Mouse (Mus musculus): ENCODE data around the gene Tbca. TPM values are rescaled to one million over a fixed set of nuclear protein-coding genes. Genes with fewer than 3 reads are reported as not detected.

Gene Tbca
- polyA plus RNA-seq, 1 experiment from 2014 or later: 210 TPM

- Histone ChIP-seq H3K9me3 (ENCODE audit: control insufficient read depth, low read length) (no peaks in the 10 kb centered on the region), H3K4me2 (ENCODE audit: low read depth) (no peak overlapping the region), H3K27ac (ENCODE audit: low read depth, low read length) (no peak overlapping the region), H3K27me3 (ENCODE audit: control insufficient read depth, insufficient read depth, low read length) (no peaks in the 10 kb centered on the region), H3K36me3 (ENCODE audit: control insufficient read depth, insufficient read depth, low read length) (no peaks in the 10 kb centered on the region), H3K4me3 (ENCODE audit: low read depth, low read length) (no peak overlapping the region), H3K9ac (ENCODE audit: low read length) (no peak overlapping the region), H3K4me1 (ENCODE audit: control insufficient read depth, insufficient read depth, low read length) (peaks cover 7% of the 10 kb centered on the region; the same call in 1 of the 2 replicates)
- WGBS: 31% methylated on average over 9 of the region's 9 CpGs
- ATAC-seq (ENCODE audit: insufficient read depth, low FRiP score, low TSS enrichment): no peak
- DNase-seq (ENCODE audit: low spot score): no peak
Observed at GRCm38 (mm10) chr13:94806315-94807179, 17.8 kb downstream of the Tbca start.

GRCm38 (mm10) chr13:94808596-94808995, 19.9 kb downstream of the Tbca start:
- Histone ChIP-seq H3K36me3 (ENCODE audit: control insufficient read depth, insufficient read depth, low read length) (no peaks in the 10 kb centered on the region), H3K9ac (ENCODE audit: low read length) (no peak overlapping the region), H3K4me3 (ENCODE audit: low read depth, low read length) (no peak overlapping the region), H3K4me1 (ENCODE audit: control insufficient read depth, insufficient read depth, low read length) (peaks cover 7% of the 10 kb centered on the region; the same call in 1 of the 2 replicates), H3K27ac (ENCODE audit: low read depth, low read length) (no peak overlapping the region), H3K4me2 (ENCODE audit: low read depth) (no peak overlapping the region), H3K9me3 (ENCODE audit: control insufficient read depth, low read length) (no peaks in the 10 kb centered on the region), H3K27me3 (ENCODE audit: control insufficient read depth, insufficient read depth, low read length) (no peaks in the 10 kb centered on the region)
- ATAC-seq (ENCODE audit: insufficient read depth, low FRiP score, low TSS enrichment) (no peak), DNase-seq (ENCODE audit: low spot score) (no peak)

GRCm38 (mm10) chr13:94809724-94810123, 21.0 kb downstream of the Tbca start:
- Histone ChIP-seq H3K4me3 (ENCODE audit: low read depth, low read length) (no peak overlapping the region), H3K4me2 (ENCODE audit: low read depth) (no peak overlapping the region), H3K9ac (ENCODE audit: low read length) (no peak overlapping the region), H3K9me3 (ENCODE audit: control insufficient read depth, low read length) (no peaks in the 10 kb centered on the region), H3K27me3 (ENCODE audit: control insufficient read depth, insufficient read depth, low read length) (no peaks in the 10 kb centered on the region), H3K27ac (ENCODE audit: low read depth, low read length) (no peak overlapping the region), H3K4me1 (ENCODE audit: control insufficient read depth, insufficient read depth, low read length) (peaks cover 7% of the 10 kb centered on the region; the same call in 1 of the 2 replicates), H3K36me3 (ENCODE audit: control insufficient read depth, insufficient read depth, low read length) (no peaks in the 10 kb centered on the region)
- no peak for ATAC-seq (ENCODE audit: insufficient read depth, low FRiP score, low TSS enrichment)
- 73% methylated on average over 1 of the region's 1 CpGs for WGBS
- no peak for DNase-seq (ENCODE audit: low spot score)

GRCm38 (mm10) chr13:94811451-94811850, 22.7 kb downstream of the Tbca start:
- Histone ChIP-seq H3K4me3 (ENCODE audit: low read depth, low read length) (no peak overlapping the region), H3K27ac (ENCODE audit: low read depth, low read length) (no peak overlapping the region), H3K9me3 (ENCODE audit: control insufficient read depth, low read length) (no peaks in the 10 kb centered on the region), H3K27me3 (ENCODE audit: control insufficient read depth, insufficient read depth, low read length) (no peaks in the 10 kb centered on the region), H3K36me3 (ENCODE audit: control insufficient read depth, insufficient read depth, low read length) (no peaks in the 10 kb centered on the region), H3K4me2 (ENCODE audit: low read depth) (no peak overlapping the region), H3K4me1 (ENCODE audit: control insufficient read depth, insufficient read depth, low read length) (peaks cover 4% of the 10 kb centered on the region; the same call in 1 of the 2 replicates), H3K9ac (ENCODE audit: low read length) (no peak overlapping the region)
- ATAC-seq (ENCODE audit: insufficient read depth, low FRiP score, low TSS enrichment) (no peak), DNase-seq (ENCODE audit: low spot score) (no peak)
- 100% methylated on average over 1 of the region's 1 CpGs for WGBS

- H3K9me3 ChIP-seq (ENCODE audit: control insufficient read depth, low read length): no peaks in the 10 kb centered on the region
Observed at GRCm38 (mm10) chr13:94813770-94814169, 25.1 kb downstream of the Tbca start.

GRCm38 (mm10) chr13:94820516-94820915, 31.8 kb downstream of the Tbca start:
- H3K4me2 ChIP-seq (ENCODE audit: low read depth): no peak overlapping the region
- H3K36me3 ChIP-seq (ENCODE audit: control insufficient read depth, insufficient read depth, low read length): no peaks in the 10 kb centered on the region
- ATAC-seq (ENCODE audit: insufficient read depth, low FRiP score, low TSS enrichment): no peak
- no peaks in the 10 kb centered on the region for H3K27me3 ChIP-seq (ENCODE audit: control insufficient read depth, insufficient read depth, low read length)
- no peak overlapping the region for H3K9ac ChIP-seq (ENCODE audit: low read length)
- no peak overlapping the region for H3K27ac ChIP-seq (ENCODE audit: low read depth, low read length)
- H3K9me3 ChIP-seq (ENCODE audit: control insufficient read depth, low read length): no peaks in the 10 kb centered on the region
- no peak for DNase-seq (ENCODE audit: low spot score)
- H3K4me1 ChIP-seq (ENCODE audit: control insufficient read depth, insufficient read depth, low read length): no peaks in the 10 kb centered on the region
- H3K4me3 ChIP-seq (ENCODE audit: low read depth, low read length): no peak overlapping the region
- 69% methylated on average over 3 of the region's 3 CpGs for WGBS

More at GRCm38 (mm10) chr13:94813770-94814169, 25.1 kb downstream of the Tbca start:
- Histone ChIP-seq H3K27ac (ENCODE audit: low read depth, low read length) (no peak overlapping the region), H3K27me3 (ENCODE audit: control insufficient read depth, insufficient read depth, low read length) (no peaks in the 10 kb centered on the region), H3K9ac (ENCODE audit: low read length) (no peak overlapping the region), H3K4me2 (ENCODE audit: low read depth) (no peak overlapping the region), H3K36me3 (ENCODE audit: control insufficient read depth, insufficient read depth, low read length) (no peaks in the 10 kb centered on the region), H3K4me1 (ENCODE audit: control insufficient read depth, insufficient read depth, low read length) (no peaks in the 10 kb centered on the region), H3K4me3 (ENCODE audit: low read depth, low read length) (no peak overlapping the region)
- ATAC-seq (ENCODE audit: insufficient read depth, low FRiP score, low TSS enrichment) (no peak), DNase-seq (ENCODE audit: low spot score) (no peak)
- 85% methylated on average over 3 of the region's 3 CpGs for WGBS

GRCm38 (mm10) chr13:94820956-94821355, 32.2 kb downstream of the Tbca start:
- H3K4me2 ChIP-seq (ENCODE audit: low read depth): no peak overlapping the region
- H3K9ac ChIP-seq (ENCODE audit: low read length): no peak overlapping the region
- no peaks in the 10 kb centered on the region for H3K27me3 ChIP-seq (ENCODE audit: control insufficient read depth, insufficient read depth, low read length)
- no peak overlapping the region for H3K27ac ChIP-seq (ENCODE audit: low read depth, low read length)
- DNase-seq (ENCODE audit: low spot score): no peak
- WGBS: 86% methylated on average over 2 of the region's 2 CpGs
- H3K36me3 ChIP-seq (ENCODE audit: control insufficient read depth, insufficient read depth, low read length): no peaks in the 10 kb centered on the region
- no peaks in the 10 kb centered on the region for H3K4me1 ChIP-seq (ENCODE audit: control insufficient read depth, insufficient read depth, low read length)
- no peak for ATAC-seq (ENCODE audit: insufficient read depth, low FRiP score, low TSS enrichment)
- no peak overlapping the region for H3K4me3 ChIP-seq (ENCODE audit: low read depth, low read length)
- no peaks in the 10 kb centered on the region for H3K9me3 ChIP-seq (ENCODE audit: control insufficient read depth, low read length)

GRCm38 (mm10) chr13:94826389-94826788, 37.7 kb downstream of the Tbca start:
- 86% methylated on average over 5 of the region's 5 CpGs for WGBS
- Histone ChIP-seq H3K9me3 (ENCODE audit: control insufficient read depth, low read length) (no peaks in the 10 kb centered on the region), H3K4me2 (ENCODE audit: low read depth) (no peak overlapping the region), H3K27me3 (ENCODE audit: control insufficient read depth, insufficient read depth, low read length) (no peaks in the 10 kb centered on the region), H3K9ac (ENCODE audit: low read length) (no peak overlapping the region), H3K4me3 (ENCODE audit: low read depth, low read length) (no peak overlapping the region), H3K4me1 (ENCODE audit: control insufficient read depth, insufficient read depth, low read length) (no peaks in the 10 kb centered on the region), H3K27ac (ENCODE audit: low read depth, low read length) (no peak overlapping the region), H3K36me3 (ENCODE audit: control insufficient read depth, insufficient read depth, low read length) (no peaks in the 10 kb centered on the region)
- no peak for DNase-seq (ENCODE audit: low spot score)
- no peak for ATAC-seq (ENCODE audit: insufficient read depth, low FRiP score, low TSS enrichment)

- no peak for DNase-seq (ENCODE audit: low spot score)
- no peak overlapping the region for H3K4me3 ChIP-seq (ENCODE audit: low read depth, low read length)
- H3K9me3 ChIP-seq (ENCODE audit: control insufficient read depth, low read length): no peaks in the 10 kb centered on the region
- no peak for ATAC-seq (ENCODE audit: insufficient read depth, low FRiP score, low TSS enrichment)
- WGBS: 90% methylated on average over 2 of the region's 2 CpGs
- no peak overlapping the region for H3K27ac ChIP-seq (ENCODE audit: low read depth, low read length)
- no peak overlapping the region for H3K9ac ChIP-seq (ENCODE audit: low read length)
- H3K27me3 ChIP-seq (ENCODE audit: control insufficient read depth, insufficient read depth, low read length): no peaks in the 10 kb centered on the region
- no peak overlapping the region for H3K4me2 ChIP-seq (ENCODE audit: low read depth)
- H3K4me1 ChIP-seq (ENCODE audit: control insufficient read depth, insufficient read depth, low read length): no peaks in the 10 kb centered on the region
- no peaks in the 10 kb centered on the region for H3K36me3 ChIP-seq (ENCODE audit: control insufficient read depth, insufficient read depth, low read length)
Observed at GRCm38 (mm10) chr13:94826986-94827385, 38.3 kb downstream of the Tbca start.

All from neural tube, embryonic 11.5 days (tissue).